Mouse (Mus musculus): ENCODE measurements at regions not wholly inside any gene's neighbourhood (a gene's known extent, or its start where the extent isn't known, plus 50 kb on each side); places are given as distances from the start of the nearest gene placed in this dataset.

DNA sequence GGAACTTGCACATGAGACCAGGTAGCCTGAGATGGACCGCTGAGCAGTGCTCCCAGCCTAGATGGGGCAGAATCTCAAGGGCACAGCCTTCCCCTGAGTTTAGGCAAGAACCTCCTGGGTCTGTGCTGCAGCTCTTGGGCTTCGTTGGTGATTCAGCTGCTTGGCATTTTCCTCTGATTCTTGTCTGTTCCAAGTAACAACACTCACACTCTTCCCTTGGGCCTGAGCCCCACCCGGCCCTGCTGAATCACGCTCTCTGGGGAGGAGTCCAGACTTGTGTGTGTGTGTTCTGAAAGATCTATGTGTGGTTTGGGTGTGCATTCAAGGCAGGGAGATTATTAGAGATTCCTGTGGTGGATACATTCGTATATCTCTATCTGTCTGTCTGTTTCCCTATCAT is 517.4 kb upstream of the Tbx3 start:
- Histone ChIP-seq H3K27me3 (ENCODE audit: insufficient read depth, low read length) (no peaks in the 10 kb centered on the region), H3K4me1 (ENCODE audit: insufficient read depth) (no peaks in the 10 kb centered on the region), H3K9me3 (ENCODE audit: low read length) (peaks cover 4% of the 10 kb centered on the region; the same call in 1 of the 2 replicates), H3K4me3 (ENCODE audit: low read depth, low read length) (no peak overlapping the region), H3K36me3 (ENCODE audit: insufficient read depth) (no peaks in the 10 kb centered on the region), H3K9ac (no peak overlapping the region), H3K4me2 (ENCODE audit: low read depth) (no peak overlapping the region), H3K27ac (ENCODE audit: low read depth, low read length) (no peak overlapping the region)
- ATAC-seq (no peak), DNase-seq (no peak)
- TF ChIP-seq CTCF (IDR thresholded peaks at IDR 0.05; ENCODE audit: low read depth) = no peak
- WGBS = 90% methylated on average over 5 of the region's 5 CpGs

DNA sequence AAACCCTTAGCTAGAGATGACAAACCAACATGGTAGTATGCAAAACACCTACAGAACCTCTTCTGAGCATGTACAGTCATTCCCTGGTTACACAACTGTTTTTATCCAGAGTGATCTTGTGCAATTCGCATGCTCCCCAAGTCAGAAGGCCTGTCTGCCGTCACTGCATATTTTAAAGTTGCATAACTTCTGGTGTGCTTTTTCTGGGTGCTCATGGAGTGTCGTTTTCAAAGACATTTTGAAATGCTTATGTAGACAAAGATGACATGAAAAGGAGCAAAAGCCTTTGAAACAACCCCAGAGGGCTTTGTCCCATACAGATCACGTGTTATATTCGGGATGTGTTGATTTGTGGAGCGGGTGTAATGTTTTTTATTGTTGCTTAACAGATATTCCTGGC is 513.8 kb upstream of the Tbx3 start:
- no peak for DNase-seq
- Histone ChIP-seq H3K4me2 (ENCODE audit: low read depth) (no peak overlapping the region), H3K9ac (no peak overlapping the region), H3K4me3 (ENCODE audit: low read depth, low read length) (no peak overlapping the region), H3K27ac (ENCODE audit: low read depth, low read length) (no peak overlapping the region), H3K4me1 (ENCODE audit: insufficient read depth) (no peaks in the 10 kb centered on the region), H3K36me3 (ENCODE audit: insufficient read depth) (no peaks in the 10 kb centered on the region), H3K9me3 (ENCODE audit: low read length) (peaks cover 4% of the 10 kb centered on the region; the same call in 1 of the 2 replicates), H3K27me3 (ENCODE audit: insufficient read depth, low read length) (no peaks in the 10 kb centered on the region)
- 87% methylated on average over 6 of the region's 6 CpGs for WGBS
- no peak for ATAC-seq
- no peak for TF ChIP-seq CTCF (IDR thresholded peaks at IDR 0.05; ENCODE audit: low read depth)

DNA sequence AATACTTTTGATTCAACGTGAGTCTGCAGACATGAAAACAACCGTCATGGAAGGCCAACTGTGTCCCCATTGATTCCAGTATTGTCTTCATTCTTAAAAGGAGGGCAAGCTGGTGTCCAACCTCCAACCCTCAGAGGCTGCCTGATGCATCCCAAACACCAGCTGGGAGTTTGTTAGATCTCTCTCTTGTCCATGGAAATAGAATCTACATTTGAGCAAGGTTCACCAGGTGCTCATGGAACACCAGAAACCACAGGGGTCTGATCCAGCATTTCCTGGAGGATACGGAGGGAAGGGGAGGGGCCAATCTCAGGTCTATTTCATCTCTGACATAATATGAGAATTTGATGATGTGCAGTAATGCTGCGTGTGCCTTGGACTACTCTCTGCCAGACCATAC is 512.3 kb upstream of the Tbx3 start:
- Histone ChIP-seq H3K27ac (ENCODE audit: low read depth, low read length) (no peak overlapping the region), H3K4me1 (ENCODE audit: insufficient read depth) (no peaks in the 10 kb centered on the region), H3K9me3 (ENCODE audit: low read length) (peaks cover 4% of the 10 kb centered on the region; the same call in 1 of the 2 replicates), H3K4me2 (ENCODE audit: low read depth) (no peak overlapping the region), H3K9ac (no peak overlapping the region), H3K36me3 (ENCODE audit: insufficient read depth) (no peaks in the 10 kb centered on the region), H3K27me3 (ENCODE audit: insufficient read depth, low read length) (no peaks in the 10 kb centered on the region), H3K4me3 (ENCODE audit: low read depth, low read length) (no peak overlapping the region)
- DNase-seq = no peak
- ATAC-seq = no peak
- TF ChIP-seq CTCF (IDR thresholded peaks at IDR 0.05; ENCODE audit: low read depth) = no peak
- WGBS = 81% methylated on average over 4 of the region's 4 CpGs

DNA sequence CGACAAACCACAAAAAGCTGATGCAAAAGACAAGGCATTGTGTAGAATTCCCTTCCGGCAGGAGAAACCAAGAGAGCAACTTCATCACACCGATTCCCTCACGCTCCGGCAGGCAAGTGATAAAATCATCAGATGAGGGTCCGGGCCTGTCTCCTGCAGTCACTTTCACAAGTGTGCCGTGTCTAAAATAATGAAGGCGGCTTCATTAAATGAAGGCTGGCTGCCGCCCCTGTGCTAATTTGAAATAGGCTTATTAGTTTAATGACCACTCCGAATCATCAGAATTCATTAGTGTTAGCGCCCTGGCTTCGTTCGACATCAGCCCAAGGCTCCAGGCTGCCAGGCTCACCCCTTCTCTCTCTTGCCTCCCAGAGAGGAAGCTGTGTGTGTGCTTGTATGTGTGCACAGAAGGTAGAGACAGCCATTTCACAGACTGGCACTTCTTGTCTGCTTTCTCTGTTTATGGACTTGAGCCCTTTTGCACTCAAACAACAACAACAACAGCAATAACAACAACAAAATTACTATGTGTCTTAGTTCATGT is 508.3 kb upstream of the Tbx3 start:
- H3K27me3 ChIP-seq (ENCODE audit: insufficient read depth, low read length) = no peaks in the 10 kb centered on the region
- H3K9me3 ChIP-seq (ENCODE audit: low read length) = no peaks in the 10 kb centered on the region
- no peak overlapping the region for H3K9ac ChIP-seq
- DNase-seq (peak; percentile 32), ATAC-seq (no peak)
- 28% methylated on average over 13 of the region's 13 CpGs for WGBS
- no peak overlapping the region for H3K27ac ChIP-seq (ENCODE audit: low read depth, low read length)
- no peaks in the 10 kb centered on the region for H3K4me1 ChIP-seq (ENCODE audit: insufficient read depth)
- no peak overlapping the region for H3K4me3 ChIP-seq (ENCODE audit: low read depth, low read length)
- H3K36me3 ChIP-seq (ENCODE audit: insufficient read depth) = no peaks in the 10 kb centered on the region
- TF ChIP-seq CTCF (IDR thresholded peaks at IDR 0.05; ENCODE audit: low read depth) = no peak
- H3K4me2 ChIP-seq (ENCODE audit: low read depth) = no peak overlapping the region

DNA sequence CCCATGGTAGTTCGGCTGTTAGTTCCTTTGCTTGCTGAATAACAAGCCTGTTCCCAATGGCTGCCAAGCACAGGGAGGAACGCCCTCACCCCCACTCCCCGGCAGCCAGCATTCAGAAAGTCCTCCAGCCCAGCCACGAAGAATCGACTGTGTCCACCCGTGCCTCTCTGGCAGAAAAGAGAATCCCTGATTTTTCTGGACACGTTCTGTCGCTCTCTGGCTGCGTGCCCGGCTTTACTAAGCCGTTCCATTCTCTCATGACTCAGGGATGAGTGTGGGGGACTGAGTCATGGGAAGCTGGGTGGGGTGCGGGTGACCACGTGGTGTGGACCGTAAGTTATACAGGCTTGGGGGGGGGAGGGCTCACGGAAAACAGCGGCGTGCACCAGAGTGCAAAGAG is 502.8 kb upstream of the Tbx3 start:
- ATAC-seq = peak; percentile 48; the same call in 1 of the 2 replicates

DNA sequence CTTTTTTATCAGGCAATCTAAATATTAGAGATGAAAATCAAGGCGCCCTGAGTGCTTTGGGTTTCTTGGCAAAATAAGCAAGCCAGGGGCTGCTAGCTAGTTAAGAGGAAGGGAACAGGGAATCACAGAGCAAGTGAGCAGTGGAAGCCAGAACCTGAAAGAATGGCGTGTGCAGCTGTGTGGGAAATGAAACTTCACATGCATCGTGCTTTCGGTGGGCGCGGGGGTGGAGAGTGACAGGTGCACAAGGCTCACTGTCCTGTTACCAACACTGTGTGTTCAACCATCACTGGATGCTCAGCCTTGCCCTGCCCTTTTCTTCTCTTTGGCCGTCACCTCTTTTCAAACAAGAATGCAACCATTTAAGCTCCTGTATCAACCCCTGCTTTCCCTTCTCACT is 501.2 kb upstream of the Tbx3 start:
- WGBS = 87% methylated on average over 7 of the region's 7 CpGs
- H3K27ac ChIP-seq (ENCODE audit: low read depth, low read length) = no peak overlapping the region
- no peaks in the 10 kb centered on the region for H3K36me3 ChIP-seq (ENCODE audit: insufficient read depth)
- no peak for TF ChIP-seq CTCF (IDR thresholded peaks at IDR 0.05; ENCODE audit: low read depth)
- no peaks in the 10 kb centered on the region for H3K9me3 ChIP-seq (ENCODE audit: low read length)
- no peak overlapping the region for H3K4me2 ChIP-seq (ENCODE audit: low read depth)
- DNase-seq (no peak), ATAC-seq (no peak)
- H3K4me3 ChIP-seq (ENCODE audit: low read depth, low read length) = no peak overlapping the region
- no peaks in the 10 kb centered on the region for H3K4me1 ChIP-seq (ENCODE audit: insufficient read depth)
- no peak overlapping the region for H3K9ac ChIP-seq
- no peaks in the 10 kb centered on the region for H3K27me3 ChIP-seq (ENCODE audit: insufficient read depth, low read length)

More for the DNA sequence above, 502.8 kb upstream of the Tbx3 start:
- no peaks in the 10 kb centered on the region for H3K36me3 ChIP-seq (ENCODE audit: insufficient read depth)
- H3K4me2 ChIP-seq (ENCODE audit: low read depth) = peak overlapping the region; percentile 30; the same call in 1 of the 2 replicates
- H3K27ac ChIP-seq (ENCODE audit: low read depth, low read length) = no peak overlapping the region
- H3K4me3 ChIP-seq (ENCODE audit: low read depth, low read length) = no peak overlapping the region
- DNase-seq = peak; percentile 73
- H3K9ac ChIP-seq = no peak overlapping the region
- 51% methylated on average over 17 of the region's 17 CpGs for WGBS
- no peaks in the 10 kb centered on the region for H3K27me3 ChIP-seq (ENCODE audit: insufficient read depth, low read length)
- H3K9me3 ChIP-seq (ENCODE audit: low read length) = no peaks in the 10 kb centered on the region
- H3K4me1 ChIP-seq (ENCODE audit: insufficient read depth) = no peaks in the 10 kb centered on the region
- no peak for TF ChIP-seq CTCF (IDR thresholded peaks at IDR 0.05; ENCODE audit: low read depth)

DNA sequence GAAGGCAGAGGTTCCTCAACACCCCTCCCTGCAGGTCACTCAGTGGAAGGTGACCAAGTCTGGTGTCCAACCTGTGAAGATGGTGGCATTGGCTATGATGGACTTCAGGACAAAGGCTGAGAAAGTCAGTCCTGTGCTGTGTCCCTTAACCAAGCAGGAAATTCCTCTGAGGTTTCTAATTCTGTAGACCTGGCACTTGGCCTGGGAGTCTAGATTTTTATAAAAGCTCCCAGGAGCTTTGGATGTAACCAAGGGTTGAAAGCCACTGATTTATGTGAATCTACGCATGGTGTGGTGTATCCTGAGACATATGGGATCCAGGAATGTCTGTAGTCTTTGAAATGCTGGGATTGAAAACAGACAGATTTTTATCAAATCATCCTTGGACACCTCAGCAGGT is 498.8 kb upstream of the Tbx3 start:
- no peaks in the 10 kb centered on the region for H3K36me3 ChIP-seq (ENCODE audit: insufficient read depth)
- no peaks in the 10 kb centered on the region for H3K27me3 ChIP-seq (ENCODE audit: insufficient read depth, low read length)
- H3K9me3 ChIP-seq (ENCODE audit: low read length) = no peaks in the 10 kb centered on the region
- no peak overlapping the region for H3K4me3 ChIP-seq (ENCODE audit: low read depth, low read length)
- no peaks in the 10 kb centered on the region for H3K4me1 ChIP-seq (ENCODE audit: insufficient read depth)
- no peak for TF ChIP-seq CTCF (IDR thresholded peaks at IDR 0.05; ENCODE audit: low read depth)
- H3K9ac ChIP-seq = no peak overlapping the region
- ATAC-seq = no peak
- H3K4me2 ChIP-seq (ENCODE audit: low read depth) = no peak overlapping the region
- H3K27ac ChIP-seq (ENCODE audit: low read depth, low read length) = no peak overlapping the region
- no peak for DNase-seq
- 80% methylated on average over 1 of the region's 1 CpGs for WGBS
